Mouse (Mus musculus) brain, embryonic 14.5 days (tissue): Measurements from ENCODE around the gene Prrg2. TPM values are rescaled to one million over a fixed set of nuclear protein-coding genes. Genes with fewer than 3 reads are reported as not detected.

Experiments used
- DNase-seq: peaks from one replicate; pipeline ENCODE4 v3.0.0-alpha.2; 2011; ENCODE audit warnings: low read depth
- CTCF ChIP-seq: fragments of 200-500 bp; IDR thresholded peaks from 2 replicates; pipeline ENCODE4 v1.5.1; 2012; ENCODE audit warnings: inconsistent platforms, mild to moderate bottlenecking, moderate library complexity, borderline replicate concordance; ENCODE audit not compliant: insufficient read depth, insufficient read length; ENCODE audit errors: extremely low read depth
- POLR2A ChIP-seq: fragments of 200-500 bp; IDR thresholded peaks from 2 replicates; pipeline ENCODE4 v1.6.1; 2012; ENCODE audit warnings: mild to moderate bottlenecking, inconsistent platforms, borderline replicate concordance; ENCODE audit not compliant: poor library complexity, insufficient read depth, insufficient read length, severe bottlenecking; ENCODE audit errors: extremely low read depth
- polyA plus RNA-seq: library from polyadenylated mRNA; depleted of rRNA; stranded (reverse); fragments of >200 nt; gene quantifications from 2 replicates; pipeline ENCODE4 v1.2.3, GENCODE M21; 2012

Gene Prrg2
- polyA plus RNA-seq, 1 experiment: 25.0 TPM

GRCm38 (mm10) chr7:45088597-45088996 is 26.1 kb upstream of the Prrg2 start:
- DNase-seq: no peak
- TF ChIP-seq CTCF: no peak

- DNase-seq: no peak
- no peak for TF ChIP-seq CTCF
- no peak for TF ChIP-seq POLR2A
Measured at GRCm38 (mm10) chr7:45086084-45086483, 23.6 kb upstream of the Prrg2 start.

GRCm38 (mm10) chr7:45083300-45083890 is 20.9 kb upstream of the Prrg2 start:
- DNase-seq: no peak

GRCm38 (mm10) chr7:45082401-45083299 is 20.2 kb upstream of the Prrg2 start:
- TF ChIP-seq POLR2A (no peak), CTCF (no peak)
- peak; percentile 45 for DNase-seq

More at GRCm38 (mm10) chr7:45083300-45083890, 20.9 kb upstream of the Prrg2 start:
- TF ChIP-seq POLR2A (no peak), CTCF (no peak)

GRCm38 (mm10) chr7:45081016-45081415 is 18.5 kb upstream of the Prrg2 start:
- peak; percentile 17 for DNase-seq
- no peak for TF ChIP-seq CTCF
- no peak for TF ChIP-seq POLR2A

GRCm38 (mm10) chr7:45079856-45080255 is 17.4 kb upstream of the Prrg2 start:
- DNase-seq: peak; percentile 95
- TF ChIP-seq POLR2A (no peak), CTCF (peak; percentile 97)

GRCm38 (mm10) chr7:45078513-45078912 is 16.0 kb upstream of the Prrg2 start:
- DNase-seq: peak; percentile 80
- no peak for TF ChIP-seq POLR2A
- TF ChIP-seq CTCF: peak; percentile 90

GRCm38 (mm10) chr7:45077829-45078228 is 15.4 kb upstream of the Prrg2 start:
- TF ChIP-seq CTCF (no peak), POLR2A (no peak)
- DNase-seq: no peak

GRCm38 (mm10) chr7:45077322-45077721 is 14.8 kb upstream of the Prrg2 start:
- no peak for TF ChIP-seq CTCF
- TF ChIP-seq POLR2A: no peak
- DNase-seq: no peak

GRCm38 (mm10) chr7:45076501-45076900 is 14.0 kb upstream of the Prrg2 start:
- TF ChIP-seq POLR2A (no peak), CTCF (no peak)
- DNase-seq: no peak

GRCm38 (mm10) chr7:45075405-45075804 is 12.9 kb upstream of the Prrg2 start:
- TF ChIP-seq CTCF (no peak), POLR2A (no peak)

GRCm38 (mm10) chr7:45073949-45074348 is 11.5 kb upstream of the Prrg2 start:
- no peak for DNase-seq
- no peak for TF ChIP-seq POLR2A
- TF ChIP-seq CTCF: no peak

More at GRCm38 (mm10) chr7:45075405-45075804, 12.9 kb upstream of the Prrg2 start:
- DNase-seq: no peak
